Mouse (Mus musculus): ENCODE measurements around the gene Ccl27b.
"Not testable (repeated sequence)": the region's sequence is repeated elsewhere in the genome, so short reads cannot be mapped to it uniquely, and the experiment has no call there.

DNA sequence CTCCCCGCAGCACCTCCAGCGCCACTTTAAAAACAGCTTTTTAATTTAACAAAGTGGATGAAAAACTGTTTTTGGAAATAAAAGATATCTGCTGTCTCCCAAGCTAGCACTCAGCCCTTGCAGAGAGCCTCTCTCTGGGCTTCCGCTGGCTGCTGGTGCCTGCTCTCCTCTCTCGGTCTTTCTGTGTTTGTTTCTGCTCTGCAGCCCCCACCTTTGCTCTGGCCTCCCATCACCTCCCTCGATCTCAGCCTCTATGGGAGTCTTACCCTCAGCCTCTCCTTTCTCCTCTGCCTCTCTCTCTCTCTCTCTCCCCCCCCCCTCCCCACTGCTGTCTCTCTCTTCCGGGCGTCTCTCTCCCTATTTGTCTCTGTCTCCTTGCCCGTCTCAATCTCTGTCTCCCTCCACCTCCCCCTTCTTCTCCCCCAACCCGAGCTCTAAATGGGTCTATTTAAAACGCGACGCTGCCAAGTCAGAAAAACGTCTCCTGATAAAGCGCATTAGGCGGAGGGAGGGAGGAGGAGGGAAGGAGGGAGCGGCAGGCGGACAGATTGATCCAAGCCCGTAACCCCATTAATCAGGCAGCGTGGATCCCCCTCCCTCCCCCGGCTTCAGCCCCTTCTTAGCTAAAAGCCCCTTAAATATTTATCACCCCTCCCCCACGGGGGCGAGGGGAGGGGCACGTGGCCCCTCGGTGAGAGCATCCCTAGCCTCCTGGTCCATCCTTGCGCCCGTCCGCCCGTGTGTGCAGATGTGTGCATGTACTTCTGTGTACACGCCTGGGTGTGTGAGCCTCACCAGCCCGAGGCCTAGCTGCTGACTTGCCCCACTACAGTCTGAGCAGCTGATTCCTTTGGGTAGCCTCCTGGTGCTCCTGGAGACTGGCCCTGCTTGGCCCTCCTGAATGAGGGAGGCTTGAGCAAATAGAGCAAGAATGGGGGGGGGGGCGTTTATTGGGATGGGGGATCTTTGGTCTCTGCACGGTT, 25.6 kb downstream of the Ccl27b start:
- not testable (repeated sequence) for TF ChIP-seq POLR2A (IDR thresholded peaks at IDR 0.05; ENCODE audit: low read depth, low read length); CTCF (IDR thresholded peaks at IDR 0.05; ENCODE audit: extremely low read depth, insufficient read depth, insufficient read length, insufficient replicate concordance)
